Mouse (Mus musculus) heart, adult 2 months (tissue): ENCODE measurements at regions not wholly inside any gene's neighbourhood (a gene's known extent, or its start where the extent isn't known, plus 50 kb on each side); places are given as distances from the start of the nearest gene placed in this dataset.

Source experiments
- DNase-seq, 2 experiments: peaks; one replicate each; pipeline ENCODE4 v3.0.0; 2021
- H3K27ac ChIP-seq: fragments of 200-600 bp; 2 replicates; pipeline ENCODE4 v1.8.1; 2022
- H3K27me3 ChIP-seq: fragments of 200-500 bp; 2 replicates; pipeline ENCODE4 v1.6.1; 2012; ENCODE audit warnings: mild to moderate bottlenecking, low read length, inconsistent platforms, mixed read lengths; ENCODE audit not compliant: control insufficient read depth, insufficient read depth
- H3K36me3 ChIP-seq: fragments of 200-500 bp; 2 replicates; pipeline ENCODE4 v1.6.1; 2012; ENCODE audit warnings: low read length, inconsistent platforms; ENCODE audit not compliant: control insufficient read depth, insufficient read depth
- H3K4me1 ChIP-seq: fragments of 200-500 bp; 2 replicates; pipeline ENCODE4 v1.6.1; 2011; ENCODE audit warnings: low read length; ENCODE audit not compliant: control insufficient read depth, insufficient read depth
- H3K4me3 ChIP-seq: fragments of 200-600 bp; 2 replicates; pipeline ENCODE4 v1.8.1; 2022
- H3K79me2 ChIP-seq: fragments of 200-500 bp; replicated peaks from 2 replicates; pipeline ENCODE4 v1.6.1; 2012; ENCODE audit warnings: mild to moderate bottlenecking, inconsistent platforms, low read length, moderate library complexity, mixed read lengths; ENCODE audit not compliant: control insufficient read depth, insufficient read depth
- H3K9ac ChIP-seq: fragments of 200-500 bp; 2 replicates; pipeline ENCODE4 v1.6.1; 2012; ENCODE audit warnings: low read depth, mild to moderate bottlenecking, control low read depth, inconsistent platforms, low read length, mixed read lengths
- CTCF ChIP-seq: fragments of 200-600 bp; IDR thresholded peaks from 2 replicates; pipeline ENCODE4 v1.8.1; 2022; ENCODE audit warnings: antibody characterized with exemption, mild to moderate bottlenecking, moderate library complexity
- EP300 ChIP-seq: fragments of 200-500 bp; IDR thresholded peaks from 2 replicates; pipeline ENCODE4 v1.6.1; 2011; ENCODE audit warnings: low read depth, low read length, control low read depth; ENCODE audit not compliant: insufficient read depth
- POLR2A ChIP-seq: fragments of 200-500 bp; IDR thresholded peaks from 2 replicates; pipeline ENCODE4 v1.6.1; 2011; ENCODE audit warnings: mild to moderate bottlenecking, low read depth, low read length, control low read depth; ENCODE audit not compliant: insufficient read depth
- WGBS: fragments of 180-500 bp; shearing (Covaris S2); methylation state at CpG from one replicate; pipeline ENCODE4 v1.1.7; 2018; 5-methylcytosine and 5-hydroxymethylcytosine counted together
- intact Hi-C: fragments of 180-260 bp; cut with DNase I; formaldehyde crosslinking; loops from one replicate; pipeline ENCODE4 v1.15.1; 2025

DNA sequence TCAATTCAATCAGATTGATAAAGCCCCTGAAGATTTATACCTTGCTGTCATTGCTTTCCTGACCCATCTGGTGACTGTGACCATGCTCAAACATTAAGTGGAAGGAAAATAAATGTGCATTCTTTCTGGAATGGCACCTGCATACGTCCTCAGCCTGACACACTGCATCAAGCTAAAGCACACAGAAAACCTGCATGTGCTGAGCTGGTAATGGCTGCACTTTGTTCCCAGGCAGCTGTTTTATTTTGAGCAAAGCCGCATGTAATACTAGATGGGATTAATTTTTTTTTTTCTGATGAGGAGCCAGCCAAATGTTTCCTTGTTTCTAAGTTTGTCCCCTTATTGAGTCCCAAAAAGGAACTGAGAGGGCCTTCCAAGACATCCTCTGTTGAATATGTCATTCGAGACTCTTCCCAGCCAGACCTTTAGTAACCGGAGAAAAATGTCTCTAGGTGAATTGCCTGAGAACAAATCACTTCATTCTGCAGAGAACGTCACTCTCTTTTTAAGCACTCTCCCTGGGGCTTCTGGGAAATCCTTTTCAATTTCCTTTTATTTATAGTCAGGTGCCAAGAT is 103.1 kb upstream of the Gm9747 start:
- H3K27me3 ChIP-seq: no peaks in the 10 kb centered on the region
- no peak for TF ChIP-seq EP300
- no peak for TF ChIP-seq POLR2A
- no peak for TF ChIP-seq CTCF
- H3K27ac ChIP-seq: no peak overlapping the region; the same call in 1 of the 2 replicates
- H3K4me1 ChIP-seq: peaks cover 2% of the 10 kb centered on the region; the same call in 1 of the 2 replicates
- no peak overlapping the region for H3K9ac ChIP-seq
- intact Hi-C loops: no loop called here
- H3K4me3 ChIP-seq: no peak overlapping the region
- DNase-seq: peak in 1 of 2 experiments; percentile 4
- H3K79me2 ChIP-seq: no peaks in the 10 kb centered on the region
- 38% methylated on average over 5 of the region's 5 CpGs for WGBS
- H3K36me3 ChIP-seq: no peaks in the 10 kb centered on the region

DNA sequence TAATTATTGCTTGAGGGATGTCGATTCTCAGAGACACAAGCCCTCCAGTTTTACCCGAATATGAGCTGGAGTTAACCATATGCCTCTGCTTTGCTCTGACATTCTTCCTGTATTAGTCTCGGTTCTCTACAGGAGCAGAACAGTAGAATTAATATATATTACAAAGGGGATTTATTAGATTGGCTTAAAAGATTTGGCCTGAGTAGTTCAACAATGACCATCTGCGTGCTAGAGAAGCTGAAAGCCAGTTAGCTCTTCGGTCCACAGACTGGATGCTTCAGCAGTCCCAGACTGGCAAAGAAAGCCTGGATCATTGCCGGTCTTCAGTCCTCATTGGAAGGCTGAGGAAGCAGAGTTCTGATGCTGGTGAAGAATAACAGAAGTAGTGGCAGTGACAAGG is 100.4 kb upstream of the Gm9747 start:
- Histone ChIP-seq H3K4me1 (peaks cover 2% of the 10 kb centered on the region; the same call in 1 of the 2 replicates), H3K36me3 (no peaks in the 10 kb centered on the region), H3K4me3 (no peak overlapping the region), H3K27me3 (no peaks in the 10 kb centered on the region), H3K9ac (no peak overlapping the region), H3K79me2 (no peaks in the 10 kb centered on the region), H3K27ac (no peak overlapping the region)
- intact Hi-C loops: no loop called here
- WGBS: 82% methylated on average over 6 of the region's 6 CpGs
- no peak for DNase-seq
- TF ChIP-seq POLR2A (no peak), EP300 (no peak), CTCF (no peak)

DNA sequence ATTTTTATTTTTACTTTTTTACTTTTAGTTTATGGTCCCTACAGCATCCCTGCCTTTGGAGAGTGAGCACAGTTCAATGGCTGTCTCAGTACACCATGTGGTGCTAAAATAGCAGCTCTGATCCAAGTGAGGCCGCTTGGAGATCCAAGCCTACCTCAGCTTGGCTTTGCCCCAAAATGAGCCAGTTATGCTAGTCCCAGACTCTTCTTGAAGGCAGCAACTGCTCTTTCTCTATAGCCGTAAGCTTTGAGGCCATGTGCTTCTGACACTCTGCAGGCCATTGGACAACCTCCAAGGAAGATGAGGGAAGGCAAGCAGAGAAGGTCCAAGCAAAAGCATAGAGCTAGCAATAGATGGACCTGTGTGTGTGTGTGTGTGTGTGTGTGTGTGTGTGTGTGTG is 98.0 kb upstream of the Gm9747 start:
- TF ChIP-seq POLR2A: no peak
- TF ChIP-seq EP300: no peak
- TF ChIP-seq CTCF: no peak
- Histone ChIP-seq H3K4me1 (no peaks in the 10 kb centered on the region), H3K36me3 (no peaks in the 10 kb centered on the region), H3K27me3 (no peaks in the 10 kb centered on the region), H3K79me2 (no peaks in the 10 kb centered on the region), H3K27ac (no peak overlapping the region), H3K4me3 (no peak overlapping the region), H3K9ac (no peak overlapping the region)
- DNase-seq: peak in 1 of 2 experiments; percentile 5
- intact Hi-C loops: no loop called here
- 65% methylated on average over 2 of the region's 2 CpGs for WGBS

DNA sequence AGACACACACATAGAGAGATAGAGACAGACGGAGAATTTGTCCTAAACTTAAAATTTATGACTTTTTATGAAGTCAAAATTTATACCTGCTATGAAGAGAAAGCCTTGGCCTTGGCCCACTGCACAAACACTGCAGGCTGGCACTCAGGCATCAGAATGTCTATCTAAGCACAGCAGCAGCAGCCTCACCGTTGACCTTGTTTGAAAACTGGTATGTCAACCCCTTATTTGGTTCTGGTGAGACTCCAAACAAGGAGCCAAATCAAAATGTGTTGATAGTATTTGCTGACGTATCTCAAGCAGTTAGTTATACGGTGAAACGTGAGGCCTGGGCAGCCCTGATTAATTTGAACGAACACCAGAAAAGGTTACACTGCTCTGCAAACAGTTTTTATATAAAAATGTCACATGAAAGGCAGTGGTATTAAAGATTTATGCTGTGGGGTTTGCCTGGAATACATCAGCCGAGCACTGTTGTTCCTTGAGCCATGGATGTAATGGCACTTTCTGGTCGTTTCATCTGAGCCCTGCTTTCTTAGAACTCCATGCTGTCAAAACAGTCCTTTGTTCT is 97.1 kb upstream of the Gm9747 start:
- WGBS: 65% methylated on average over 8 of the region's 8 CpGs
- intact Hi-C loops: no loop called here
- H3K27ac ChIP-seq: no peak overlapping the region

DNA sequence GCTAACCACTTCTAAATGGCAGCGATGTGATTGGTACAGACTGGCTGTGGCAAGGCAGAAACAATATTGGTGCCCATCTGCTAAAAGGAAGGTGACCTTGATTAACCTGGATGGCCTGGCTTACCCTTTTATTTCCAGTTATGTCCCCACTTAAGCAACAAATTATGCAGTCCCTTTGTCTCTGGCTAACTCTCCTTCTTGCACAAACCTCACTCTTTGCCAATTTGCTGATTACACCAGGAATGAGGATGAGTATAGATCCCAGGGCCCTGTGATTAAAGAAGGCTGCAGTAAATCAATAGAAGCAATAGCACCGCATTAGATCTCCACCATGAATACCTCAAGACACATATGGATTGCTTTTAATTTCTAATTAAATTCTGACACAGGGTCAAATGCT is 87.7 kb upstream of the Gm9747 start:
- Histone ChIP-seq H3K9ac (no peak overlapping the region), H3K27ac (no peak overlapping the region), H3K36me3 (no peaks in the 10 kb centered on the region), H3K79me2 (no peaks in the 10 kb centered on the region), H3K4me1 (peaks cover 2% of the 10 kb centered on the region; the same call in 1 of the 2 replicates), H3K27me3 (no peaks in the 10 kb centered on the region), H3K4me3 (no peak overlapping the region)
- WGBS: 87% methylated on average over 2 of the region's 2 CpGs
- intact Hi-C loops: no loop called here
- no peak for TF ChIP-seq POLR2A
- TF ChIP-seq EP300: no peak
- no peak for TF ChIP-seq CTCF
- no peak for DNase-seq

More for the DNA sequence above, 97.1 kb upstream of the Gm9747 start:
- no peak for TF ChIP-seq POLR2A
- no peak for TF ChIP-seq EP300
- no peak for TF ChIP-seq CTCF
- Histone ChIP-seq H3K4me1 (no peaks in the 10 kb centered on the region), H3K36me3 (no peaks in the 10 kb centered on the region), H3K4me3 (no peak overlapping the region), H3K27me3 (no peaks in the 10 kb centered on the region), H3K79me2 (no peaks in the 10 kb centered on the region), H3K9ac (no peak overlapping the region)
- DNase-seq: no peak
